Mouse (Mus musculus): Measurements from ENCODE around the gene Tmem135.

- TF ChIP-seq CTCF (conservative IDR thresholded peaks at IDR 0.05; ENCODE audit: insufficient read depth, insufficient read length, low read depth, low read length): no peak
- TF ChIP-seq POLR2A (IDR thresholded peaks at IDR 0.05; ENCODE audit: low read depth, low read length): no peak
Measured at GRCm38 (mm10) chr7:89216628-89217027, 187.4 kb downstream of the Tmem135 start.
